Mouse (Mus musculus) embryonic facial prominence, embryonic 14.5 days (tissue): Measurements from ENCODE around the gene Ckmt2. TPM values are rescaled to one million over a fixed set of nuclear protein-coding genes. Genes with fewer than 3 reads are reported as not detected.
A peak's percentile ranks its signal among the peaks of the same experiment; 100 is the strongest.

Experiments
- ATAC-seq: fragments of 200-750 bp; cut with Nextera tagmentation; 2 replicates; pipeline ENCODE4 v1.8.0; 2017; ENCODE audit warnings: low read depth, moderate number of reproducible peaks, moderate TSS enrichment
- DNase-seq: peaks from one replicate; pipeline ENCODE4 v3.0.0-alpha.2; 2015; ENCODE audit warnings: low spot score
- H3K27ac ChIP-seq: fragments of 300-500 bp; sonication (generic); replicated peaks from 2 replicates; pipeline ENCODE4 v1.5.1; 2014; ENCODE audit warnings: low read depth, mild to moderate bottlenecking, low read length, moderate library complexity
- H3K27me3 ChIP-seq: fragments of 300-500 bp; sonication (generic); replicated peaks from 2 replicates; pipeline ENCODE4 v1.6.1; 2014; ENCODE audit warnings: low read length; ENCODE audit not compliant: control insufficient read depth, insufficient read depth
- H3K36me3 ChIP-seq: fragments of 300-500 bp; sonication (generic); 2 replicates; pipeline ENCODE4 v1.6.1; 2014; ENCODE audit warnings: low read length, mixed read lengths; ENCODE audit not compliant: control insufficient read depth, insufficient read depth
- H3K4me1 ChIP-seq: fragments of 300-500 bp; sonication (generic); 2 replicates; pipeline ENCODE4 v1.6.1; 2014; ENCODE audit warnings: antibody characterized with exemption, low read length; ENCODE audit not compliant: control insufficient read depth, insufficient read depth
- H3K4me2 ChIP-seq: fragments of 300-500 bp; sonication (generic); 2 replicates; pipeline ENCODE4 v1.6.1; 2014; ENCODE audit warnings: low read depth, mild to moderate bottlenecking, low read length, moderate library complexity, mixed read lengths
- H3K4me3 ChIP-seq: fragments of 300-500 bp; sonication (generic); 2 replicates; pipeline ENCODE4 v1.5.1; 2014; ENCODE audit warnings: low read depth, mild to moderate bottlenecking, low read length
- H3K9ac ChIP-seq: fragments of 300-500 bp; sonication (generic); 2 replicates; pipeline ENCODE4 v1.6.1; 2014; ENCODE audit warnings: low read depth, mild to moderate bottlenecking, low read length, moderate library complexity, mixed read lengths
- H3K9me3 ChIP-seq: fragments of 300-500 bp; sonication (generic); 2 replicates; pipeline ENCODE4 v1.6.1; 2016; ENCODE audit warnings: low read length; ENCODE audit not compliant: control insufficient read depth
- WGBS: fragments of 180-500 bp; shearing (Covaris S2); extraction: QIAGEN DNeasy Blood & Tissue Kit; methylation state at CpG from one replicate; pipeline ENCODE4 v1.1.7; 2014; 5-methylcytosine and 5-hydroxymethylcytosine counted together
- polyA plus RNA-seq: library from polyadenylated mRNA; unstranded; fragments of >200 nt; fragmentation: Nextera tagmentation; extraction: Ambion mirVana; gene quantifications from 2 replicates; pipeline ENCODE4 v1.2.1, GENCODE M21; 2014

Ckmt2 gene
- polyA plus RNA-seq, 1 experiment from 2014 or later, result 17.7 TPM

- Histone ChIP-seq H3K27me3 (no peaks in the 10 kb centered on the region), H3K27ac (no peak overlapping the region), H3K36me3 (no peaks in the 10 kb centered on the region), H3K4me3 (no peak overlapping the region), H3K4me1 (peaks cover 3% of the 10 kb centered on the region; the same call in 1 of the 2 replicates), H3K9me3 (no peaks in the 10 kb centered on the region), H3K4me2 (no peak overlapping the region), H3K9ac (no peak overlapping the region)
- 91% methylated on average over 4 of the region's 4 CpGs for WGBS
- ATAC-seq, result no peak
- DNase-seq, result no peak
Observed at GRCm38 (mm10) chr13:91880256-91880655, 3.6 kb upstream of the Ckmt2 start.

GRCm38 (mm10) chr13:91877996-91878395 is 1.3 kb upstream of the Ckmt2 start:
- H3K36me3 ChIP-seq, result no peaks in the 10 kb centered on the region
- H3K4me2 ChIP-seq, result no peak overlapping the region
- 74% methylated on average over 3 of the region's 3 CpGs for WGBS
- no peaks in the 10 kb centered on the region for H3K9me3 ChIP-seq
- H3K4me1 ChIP-seq, result peaks cover 19% of the 10 kb centered on the region
- H3K4me3 ChIP-seq, result no peak overlapping the region
- no peak overlapping the region for H3K27ac ChIP-seq
- H3K27me3 ChIP-seq, result no peaks in the 10 kb centered on the region
- no peak for DNase-seq
- H3K9ac ChIP-seq, result no peak overlapping the region
- ATAC-seq, result no peak

- Histone ChIP-seq H3K4me1 (peaks cover 19% of the 10 kb centered on the region), H3K27ac (no peak overlapping the region), H3K4me2 (no peak overlapping the region), H3K27me3 (no peaks in the 10 kb centered on the region), H3K4me3 (no peak overlapping the region), H3K9ac (no peak overlapping the region), H3K9me3 (no peaks in the 10 kb centered on the region), H3K36me3 (no peaks in the 10 kb centered on the region)
- WGBS, result 78% methylated on average over 10 of the region's 10 CpGs
- ATAC-seq, result no peak
- DNase-seq, result peak; percentile 8
Observed at GRCm38 (mm10) chr13:91877350-91877749, 665 bp upstream of the Ckmt2 start.

GRCm38 (mm10) chr13:91875581-91875980 is 1.1 kb downstream of the Ckmt2 start:
- Histone ChIP-seq H3K27ac (peak overlapping the region; percentile 46; the same call in 1 of the 2 replicates), H3K4me1 (peaks cover 19% of the 10 kb centered on the region)

GRCm38 (mm10) chr13:91874565-91874964 is 2.1 kb downstream of the Ckmt2 start:
- H3K4me3 ChIP-seq, result no peak overlapping the region
- no peaks in the 10 kb centered on the region for H3K27me3 ChIP-seq
- DNase-seq, result peak; percentile 66
- H3K36me3 ChIP-seq, result no peaks in the 10 kb centered on the region
- peak overlapping the region; percentile 11; the same call in 1 of the 2 replicates for H3K4me2 ChIP-seq
- no peak overlapping the region for H3K9ac ChIP-seq
- H3K27ac ChIP-seq, result peak overlapping the region; percentile 78
- 46% methylated on average over 7 of the region's 7 CpGs for WGBS
- H3K4me1 ChIP-seq, result peaks cover 19% of the 10 kb centered on the region
- no peak for ATAC-seq
- H3K9me3 ChIP-seq, result no peaks in the 10 kb centered on the region

More at GRCm38 (mm10) chr13:91875581-91875980, 1.1 kb downstream of the Ckmt2 start:
- no peak for ATAC-seq
- Histone ChIP-seq H3K4me3 (no peak overlapping the region), H3K9me3 (no peaks in the 10 kb centered on the region), H3K27me3 (no peaks in the 10 kb centered on the region), H3K36me3 (no peaks in the 10 kb centered on the region), H3K9ac (no peak overlapping the region), H3K4me2 (no peak overlapping the region)
- 54% methylated on average over 2 of the region's 2 CpGs for WGBS
- no peak for DNase-seq

GRCm38 (mm10) chr13:91873734-91874329 is 2.9 kb downstream of the Ckmt2 start:
- Histone ChIP-seq H3K9me3 (no peaks in the 10 kb centered on the region), H3K4me1 (peaks cover 19% of the 10 kb centered on the region), H3K27me3 (no peaks in the 10 kb centered on the region), H3K4me2 (no peak overlapping the region), H3K27ac (peak overlapping the region; percentile 78), H3K4me3 (no peak overlapping the region), H3K36me3 (no peaks in the 10 kb centered on the region), H3K9ac (no peak overlapping the region)
- WGBS, result 46% methylated on average over 7 of the region's 7 CpGs
- DNase-seq (peak; percentile 7), ATAC-seq (no peak; the same call in 1 of the 2 replicates)

- H3K36me3 ChIP-seq, result no peaks in the 10 kb centered on the region
- no peak overlapping the region for H3K9ac ChIP-seq
- WGBS, result 93% methylated on average over 1 of the region's 1 CpGs
- no peak overlapping the region for H3K4me3 ChIP-seq
- H3K9me3 ChIP-seq, result no peaks in the 10 kb centered on the region
- ATAC-seq (no peak), DNase-seq (no peak)
- no peaks in the 10 kb centered on the region for H3K27me3 ChIP-seq
- H3K27ac ChIP-seq, result no peak overlapping the region
- no peak overlapping the region for H3K4me2 ChIP-seq
- peaks cover under 1% of the 10 kb centered on the region; the same call in 1 of the 2 replicates for H3K4me1 ChIP-seq
Observed at GRCm38 (mm10) chr13:91868577-91868976, 8.1 kb downstream of the Ckmt2 start.

GRCm38 (mm10) chr13:91858835-91859234 is 17.9 kb downstream of the Ckmt2 start:
- Histone ChIP-seq H3K27me3 (no peaks in the 10 kb centered on the region), H3K4me1 (no peaks in the 10 kb centered on the region), H3K4me2 (no peak overlapping the region), H3K27ac (no peak overlapping the region), H3K9me3 (no peaks in the 10 kb centered on the region), H3K36me3 (no peaks in the 10 kb centered on the region), H3K9ac (no peak overlapping the region), H3K4me3 (no peak overlapping the region)
- DNase-seq, result no peak
- ATAC-seq, result no peak
- WGBS, result 77% methylated on average over 7 of the region's 7 CpGs

- DNase-seq, result no peak
- no peak overlapping the region for H3K4me3 ChIP-seq
- H3K4me1 ChIP-seq, result no peaks in the 10 kb centered on the region
- H3K4me2 ChIP-seq, result no peak overlapping the region
- no peaks in the 10 kb centered on the region for H3K9me3 ChIP-seq
- no peak for ATAC-seq
- no peak overlapping the region for H3K27ac ChIP-seq
- WGBS, result 72% methylated on average over 8 of the region's 8 CpGs
- no peak overlapping the region for H3K9ac ChIP-seq
- H3K36me3 ChIP-seq, result no peaks in the 10 kb centered on the region
- no peaks in the 10 kb centered on the region for H3K27me3 ChIP-seq
Observed at GRCm38 (mm10) chr13:91857427-91857826, 19.3 kb downstream of the Ckmt2 start.
